Mouse (Mus musculus): ENCODE results near the gene Gm26558. TPM values are rescaled to one million over a fixed set of nuclear protein-coding genes. Genes with fewer than 3 reads are reported as not detected.

Gm26558 gene
- polyA plus RNA-seq, 1 experiment, result 0.30 TPM

DNA sequence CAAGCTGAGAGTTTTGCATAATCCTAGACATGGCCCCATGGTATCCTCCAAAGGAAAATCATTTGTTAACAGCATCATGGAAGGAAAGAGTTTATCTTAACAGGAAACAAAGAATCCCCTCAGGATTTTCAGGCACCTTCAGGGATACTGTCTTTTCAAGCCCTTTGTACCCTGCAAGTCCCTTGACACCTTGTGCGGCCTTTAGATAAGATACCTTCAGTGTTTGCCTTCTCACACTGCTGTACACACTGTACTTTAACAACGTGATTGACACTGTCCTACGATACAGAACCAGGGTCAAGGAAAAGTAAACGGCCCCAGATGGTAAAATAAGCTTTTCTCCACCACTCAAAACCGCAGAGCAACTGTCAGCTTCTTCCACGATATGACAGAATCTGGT is 10.1 kb downstream of the Gm26558 start:
- WGBS, result 36% methylated on average over 6 of the region's 6 CpGs
- no peak for DNase-seq (ENCODE audit: low read depth, low spot score)

DNA sequence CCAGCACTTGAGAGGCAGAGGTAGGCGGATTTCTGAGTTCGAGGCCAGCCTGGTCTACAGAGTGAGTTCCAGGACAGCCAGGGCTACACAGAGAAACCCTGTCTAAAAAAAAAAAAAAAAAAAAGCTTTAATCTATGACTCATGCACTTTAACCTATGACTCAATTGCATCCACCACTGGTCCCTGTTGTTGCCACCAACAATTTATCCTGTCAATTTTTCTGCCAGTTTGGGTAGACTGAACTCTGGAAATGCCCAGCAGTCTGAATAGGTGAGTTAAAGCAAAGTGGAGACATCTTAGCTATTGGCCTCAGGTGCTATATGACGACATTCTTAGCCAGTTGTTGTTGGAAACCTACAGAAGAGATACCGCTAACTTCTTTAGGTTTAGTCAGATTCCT is 12.4 kb downstream of the Gm26558 start:
- DNase-seq (ENCODE audit: low read depth, low spot score), result no peak
- WGBS, result 86% methylated on average over 4 of the region's 4 CpGs

DNA sequence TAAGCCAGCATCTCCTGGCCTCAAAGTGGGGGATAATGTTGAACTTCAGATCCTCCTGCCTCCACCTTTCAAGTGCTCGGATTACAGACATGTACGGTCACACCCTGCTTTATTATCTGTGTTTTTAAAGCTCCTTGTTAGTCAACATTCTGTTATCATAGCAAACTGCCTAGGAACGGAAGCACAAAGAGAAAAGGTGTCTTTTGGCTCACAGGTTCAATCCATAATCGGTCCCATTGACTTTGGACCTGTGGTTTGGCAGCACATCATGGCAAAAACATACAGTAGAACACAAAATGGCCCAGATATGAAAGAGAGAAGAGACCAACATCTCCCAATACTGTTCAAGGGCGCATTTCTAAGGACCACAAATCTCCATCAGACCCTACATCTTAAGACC is 13.6 kb downstream of the Gm26558 start:
- DNase-seq (ENCODE audit: low read depth, low spot score), result no peak
- WGBS, result 61% methylated on average over 5 of the region's 5 CpGs

DNA sequence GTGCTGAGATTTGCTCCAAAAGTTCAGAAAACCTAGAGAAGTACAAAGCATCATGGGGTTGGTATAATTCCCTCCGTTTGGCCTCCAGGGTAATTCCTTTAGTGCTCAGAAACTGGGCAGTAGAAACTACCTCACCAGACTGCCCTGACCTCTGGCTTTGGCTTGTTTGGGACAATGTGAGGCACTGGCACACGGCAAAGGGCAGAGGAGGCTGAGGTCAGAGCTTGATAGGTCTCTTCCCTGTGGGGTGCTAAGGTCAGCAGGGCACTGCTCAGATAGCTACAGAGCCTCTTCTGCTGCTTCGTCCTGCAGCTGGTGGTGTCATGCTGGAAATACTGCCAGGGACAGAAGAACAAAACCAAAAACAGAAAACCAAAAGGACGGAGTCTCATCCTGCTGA is 14.2 kb downstream of the Gm26558 start:
- 45% methylated on average over 4 of the region's 4 CpGs for WGBS

DNA sequence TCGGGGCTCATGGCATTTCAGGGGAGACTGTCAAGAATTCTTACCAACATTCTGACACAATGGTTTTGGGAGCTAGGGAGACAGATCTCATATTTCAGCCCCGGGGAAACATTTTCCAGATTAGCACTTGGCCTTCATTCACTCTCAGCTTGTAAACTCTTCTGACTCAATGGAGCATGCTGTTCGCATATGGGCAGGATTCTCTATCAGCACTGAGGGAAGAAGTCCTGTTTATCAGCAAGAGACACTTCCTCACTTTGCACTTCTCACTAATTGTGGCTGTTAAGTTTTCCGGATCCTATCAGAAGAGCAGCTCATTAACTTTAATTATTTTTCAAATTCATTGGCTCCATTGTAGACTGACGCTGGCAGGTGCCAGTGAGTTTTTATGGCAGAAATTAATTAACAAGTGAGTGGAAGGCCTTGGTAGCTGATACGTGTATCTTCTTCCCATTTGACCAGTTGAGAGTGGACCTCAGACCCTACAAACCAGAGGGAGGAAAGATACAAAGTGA is 16.6 kb downstream of the Gm26558 start:
- no peak for DNase-seq (ENCODE audit: low read depth, low spot score)
- 82% methylated on average over 6 of the region's 6 CpGs for WGBS

More for the DNA sequence above, 14.2 kb downstream of the Gm26558 start:
- DNase-seq (ENCODE audit: low read depth, low spot score), result no peak

DNA sequence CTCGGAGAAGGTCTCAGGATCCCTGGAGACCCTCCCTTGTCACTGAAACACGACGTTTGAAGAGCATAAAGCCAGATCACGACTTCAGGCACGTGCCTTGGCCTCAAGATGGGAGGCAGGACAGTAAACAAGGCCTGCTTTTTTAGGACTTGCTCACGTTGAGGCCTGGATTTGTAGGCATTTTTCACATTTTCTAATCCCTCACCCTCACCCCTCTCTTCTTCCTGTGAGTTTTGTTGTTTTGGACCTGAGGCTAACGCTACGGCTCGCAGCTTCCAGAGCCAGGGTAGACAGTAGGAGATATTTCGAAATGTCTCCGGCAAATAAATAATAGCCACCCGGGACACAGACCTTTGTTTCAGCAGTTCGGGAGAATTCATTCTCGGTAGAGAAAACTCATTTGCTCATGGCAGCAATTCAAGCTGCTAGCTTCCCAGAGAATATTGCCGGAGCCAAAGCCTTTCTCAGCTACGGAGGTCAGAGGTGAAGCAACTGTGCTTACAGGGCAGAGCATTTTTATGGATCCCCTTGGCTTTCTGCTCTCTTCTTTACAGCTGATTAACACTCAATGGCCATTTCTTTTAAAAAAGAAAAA is 18.8 kb downstream of the Gm26558 start:
- WGBS, result 40% methylated on average over 16 of the region's 16 CpGs
- DNase-seq (ENCODE audit: low read depth, low spot score), result no peak

DNA sequence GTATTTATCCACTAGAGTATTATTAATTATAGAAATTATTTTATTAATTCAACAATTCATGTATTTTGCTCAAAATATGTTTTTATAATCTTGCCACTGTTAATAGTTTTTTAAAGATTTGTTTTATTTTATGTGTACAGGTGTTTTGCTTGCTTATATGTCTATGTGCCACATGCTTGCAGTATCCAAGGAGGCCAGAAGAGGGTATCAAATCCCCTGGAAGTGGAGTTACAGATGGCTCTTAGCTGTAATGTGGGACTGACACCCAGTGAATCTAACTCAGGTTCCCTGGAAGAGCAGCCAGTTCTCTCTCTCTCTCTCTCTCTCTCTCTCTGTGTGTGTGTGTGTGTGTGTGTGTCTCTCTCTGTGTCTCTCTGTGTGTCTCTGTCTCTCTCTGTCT is 20.9 kb downstream of the Gm26558 start:
- DNase-seq (ENCODE audit: low read depth, low spot score), result no peak

DNA sequence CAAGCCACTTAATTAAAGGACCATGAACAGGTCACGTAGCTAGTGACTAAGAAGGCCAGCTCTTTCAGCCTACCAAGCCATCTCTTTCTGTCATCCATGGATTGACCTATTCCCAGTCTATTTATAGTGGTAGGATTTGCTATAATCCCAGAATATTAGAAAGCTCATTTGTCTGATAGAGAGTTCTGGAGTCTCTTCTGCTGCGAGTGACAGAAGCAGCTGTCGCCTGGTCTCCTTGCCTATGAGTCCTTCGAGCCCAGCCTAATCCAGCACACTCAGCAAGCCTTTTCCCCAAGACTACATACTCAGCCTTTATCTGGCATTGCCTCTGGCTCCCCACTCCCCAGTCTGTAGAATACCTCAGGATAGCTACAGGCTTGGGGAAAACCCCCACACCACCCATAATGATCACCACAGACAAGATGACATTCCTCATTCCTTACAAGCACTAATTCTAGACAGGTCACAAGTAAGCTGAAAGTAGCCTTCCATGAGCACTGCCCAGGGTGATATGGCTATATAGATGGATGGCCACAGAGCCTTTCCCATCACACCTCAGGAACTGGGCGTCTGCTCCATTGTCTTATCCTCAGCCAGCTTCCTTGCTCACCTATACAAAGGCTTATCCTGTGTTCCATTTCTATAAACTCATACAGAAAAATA is 27.7 kb downstream of the Gm26558 start:
- WGBS, result 88% methylated on average over 5 of the region's 5 CpGs
- no peak for DNase-seq (ENCODE audit: low read depth, low spot score)

DNA sequence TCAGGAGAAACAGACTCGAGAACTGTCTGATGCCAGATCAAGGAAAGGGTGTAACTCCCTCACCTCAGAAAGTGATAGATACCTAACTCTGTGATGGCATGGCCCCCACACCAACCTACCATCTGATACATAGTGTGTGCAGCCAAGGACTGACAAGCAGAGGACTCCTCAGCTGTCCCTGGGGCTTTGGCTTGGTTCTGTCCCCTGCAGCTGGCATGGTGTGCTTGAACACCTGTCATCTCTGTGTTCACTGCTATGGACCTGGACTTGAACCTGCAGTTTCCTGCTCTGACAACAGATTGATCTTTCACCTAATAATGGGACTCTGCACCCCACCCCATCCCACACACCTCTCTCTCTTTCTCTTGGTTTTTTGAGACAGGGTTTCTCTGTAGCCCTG is 29.5 kb downstream of the Gm26558 start:
- 87% methylated on average over 1 of the region's 1 CpGs for WGBS
- no peak for DNase-seq (ENCODE audit: low read depth, low spot score)

DNA sequence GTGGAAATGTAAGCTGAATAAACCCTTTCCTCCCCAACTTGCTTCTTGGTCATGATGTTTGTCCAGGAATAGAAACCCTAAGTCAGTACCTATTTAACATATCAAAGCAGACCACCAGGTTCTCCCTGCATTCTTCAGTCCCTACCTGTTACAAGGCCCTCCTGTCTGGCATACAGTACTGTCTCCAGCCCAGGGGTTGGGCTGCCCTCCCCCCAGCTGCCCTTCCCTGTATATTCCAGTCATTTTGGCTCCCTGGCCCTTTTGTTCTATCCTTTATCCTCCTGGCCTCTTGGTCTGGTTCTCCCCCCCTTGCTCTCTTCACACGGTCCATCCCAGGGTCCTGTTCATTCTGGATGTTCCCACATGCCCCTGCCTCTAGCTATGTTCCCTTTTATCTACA is 30.6 kb downstream of the Gm26558 start:
- 88% methylated on average over 1 of the region's 1 CpGs for WGBS
- no peak for DNase-seq (ENCODE audit: low read depth, low spot score)

DNA sequence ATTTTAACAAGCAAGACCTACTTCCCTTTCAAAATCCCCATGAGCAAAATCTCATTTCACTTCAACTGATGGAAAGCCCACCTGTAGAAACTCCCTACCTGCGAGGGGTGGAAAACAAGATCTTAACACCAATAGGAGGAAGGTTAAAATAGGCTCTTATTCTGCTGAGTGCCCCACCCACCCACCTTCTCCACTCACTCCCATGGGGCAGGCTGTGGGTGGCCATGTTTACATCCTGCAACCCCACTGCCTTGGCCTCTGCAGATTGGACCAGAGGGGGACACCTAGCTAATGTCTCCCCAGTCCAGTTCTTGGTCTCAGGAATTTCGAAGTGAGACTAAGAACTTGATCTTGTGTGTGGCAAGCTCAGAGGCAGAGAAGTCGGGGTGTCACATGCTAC is 32.0 kb downstream of the Gm26558 start:
- 62% methylated on average over 3 of the region's 3 CpGs for WGBS
- no peak for DNase-seq (ENCODE audit: low read depth, low spot score)

DNA sequence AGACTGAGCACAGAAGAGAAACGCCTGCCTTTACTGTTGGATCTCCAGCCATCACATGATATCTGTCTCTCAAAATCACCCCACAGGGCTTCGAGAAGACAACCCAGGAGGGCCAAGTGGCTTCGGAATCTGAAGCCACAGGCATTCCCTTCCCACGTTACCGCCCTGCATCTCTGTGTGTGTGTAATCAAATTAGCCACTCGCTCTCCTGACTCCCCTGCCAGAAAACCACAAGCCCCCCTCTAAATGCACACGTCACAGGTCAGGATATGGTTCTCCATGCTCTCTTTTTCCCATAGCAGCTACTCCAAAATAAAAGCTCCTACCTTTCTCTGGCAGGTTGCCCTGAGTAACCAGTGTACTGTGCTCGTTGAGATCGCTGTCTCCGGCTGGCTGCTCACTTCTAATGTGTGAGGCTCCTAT is 32.6 kb downstream of the Gm26558 start:
- no peak for DNase-seq (ENCODE audit: low read depth, low spot score)
- 11% methylated on average over 10 of the region's 10 CpGs for WGBS

DNA sequence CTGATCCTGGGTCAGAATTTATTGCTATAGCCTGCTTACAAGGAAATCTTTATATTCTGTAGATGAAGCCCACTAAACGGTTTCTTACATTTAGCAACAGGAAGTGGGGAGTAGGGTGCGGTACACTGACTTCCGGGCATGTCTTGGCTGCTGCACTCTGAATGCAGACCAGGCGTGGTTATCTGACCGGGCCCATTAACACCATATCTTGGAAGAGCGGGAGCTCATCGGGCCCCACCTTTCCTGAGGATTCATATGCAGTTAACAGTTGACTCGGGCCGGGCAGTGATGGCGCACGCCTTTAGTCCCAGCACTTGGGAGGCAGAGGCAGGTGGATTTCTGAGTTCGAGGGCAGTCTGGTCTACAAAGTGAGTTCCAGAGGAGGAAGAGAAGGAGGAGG is 33.5 kb downstream of the Gm26558 start:
- 83% methylated on average over 12 of the region's 12 CpGs for WGBS
- DNase-seq (ENCODE audit: low read depth, low spot score), result no peak

DNA sequence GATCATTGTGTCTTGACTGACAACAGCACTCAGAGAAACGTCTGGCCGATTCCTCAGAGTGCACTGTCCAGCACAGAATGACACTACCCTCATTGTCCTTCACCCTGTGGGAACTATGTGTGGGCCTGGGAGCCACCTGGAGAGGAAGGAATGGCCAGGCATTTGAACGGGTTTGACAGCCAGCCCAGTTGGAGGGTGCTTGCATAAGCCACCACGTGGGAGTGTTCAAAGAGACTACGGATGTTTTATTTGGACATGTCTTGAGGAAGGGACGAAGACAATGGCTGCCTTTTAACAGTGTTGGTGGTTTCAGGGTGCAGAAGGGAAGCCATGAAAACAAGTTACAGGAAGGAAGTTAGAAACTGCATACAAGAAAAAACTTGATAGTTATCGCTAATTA is 36.1 kb downstream of the Gm26558 start:
- DNase-seq (ENCODE audit: low read depth, low spot score), result no peak
- 52% methylated on average over 7 of the region's 7 CpGs for WGBS

DNA sequence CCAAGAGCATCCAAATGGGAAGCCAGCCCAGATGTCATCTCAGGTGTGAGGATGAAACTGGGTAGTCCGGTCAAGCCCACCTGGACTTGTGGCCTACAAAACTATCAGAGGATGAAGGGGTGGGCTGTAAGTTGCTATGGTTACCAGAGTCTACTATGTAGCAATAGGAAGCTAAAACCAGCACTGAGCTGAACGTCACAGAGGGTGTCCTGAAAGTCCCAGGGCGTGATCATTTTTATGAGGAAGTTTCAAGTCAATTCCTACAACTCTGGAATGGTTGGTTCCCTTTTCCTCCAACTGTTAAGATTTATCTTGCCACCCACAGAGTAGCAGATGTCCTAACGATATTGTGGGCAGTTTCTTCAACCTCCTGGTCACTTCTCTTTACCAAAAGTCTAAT is 39.7 kb downstream of the Gm26558 start:
- DNase-seq (ENCODE audit: low read depth, low spot score), result no peak
- WGBS, result 37% methylated on average over 4 of the region's 4 CpGs

DNA sequence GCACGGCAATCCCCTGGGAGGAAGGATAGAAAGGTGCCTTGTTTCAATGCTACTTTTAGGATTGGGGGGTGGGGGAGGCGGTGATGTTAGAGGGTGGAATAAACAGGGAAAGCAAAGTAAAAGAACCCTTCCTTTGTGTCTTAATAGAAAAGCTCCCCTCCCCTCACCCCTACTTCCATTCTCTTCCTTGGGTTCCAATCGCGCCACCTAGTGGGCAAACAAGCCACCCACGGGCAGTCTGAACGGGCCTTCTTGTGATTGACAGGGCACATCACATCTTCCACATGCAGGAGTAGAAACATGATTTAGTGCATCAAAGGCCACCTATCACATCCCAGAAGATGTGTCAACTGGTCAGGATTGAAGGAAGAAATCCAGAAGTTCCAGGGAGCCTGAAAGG is 41.7 kb downstream of the Gm26558 start:
- DNase-seq (ENCODE audit: low read depth, low spot score), result no peak
- 31% methylated on average over 6 of the region's 6 CpGs for WGBS

DNA sequence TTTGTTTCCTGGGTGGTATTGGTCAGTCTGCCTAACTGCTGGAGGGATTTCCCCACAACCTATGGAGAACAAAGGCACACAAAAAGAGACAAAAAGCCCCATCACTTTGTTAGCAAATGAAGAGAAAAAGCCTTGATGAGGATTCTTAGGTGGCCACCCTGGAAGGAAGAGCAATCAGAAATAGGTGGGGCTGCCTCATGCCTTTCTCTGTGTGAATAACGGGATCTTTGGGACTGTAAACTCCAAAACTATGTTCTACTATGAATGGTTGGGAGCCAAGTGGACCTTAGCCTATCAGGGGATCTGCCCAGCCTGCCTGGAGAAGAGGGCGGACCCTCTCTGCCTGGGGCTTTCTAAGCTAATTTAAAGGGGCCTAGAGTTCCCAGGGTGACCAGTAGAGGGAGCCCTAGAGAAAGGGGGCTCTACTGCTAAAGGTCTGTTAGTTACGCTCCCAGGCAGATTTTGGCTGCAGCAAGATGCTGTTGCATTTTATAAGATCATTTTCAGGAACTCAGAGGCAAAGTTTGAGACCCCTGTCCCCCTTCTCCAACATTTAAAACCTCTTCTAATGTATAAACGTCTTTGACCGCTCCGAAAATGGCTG is 42.6 kb downstream of the Gm26558 start:
- WGBS, result 78% methylated on average over 6 of the region's 6 CpGs
- no peak for DNase-seq (ENCODE audit: low read depth, low spot score)

DNA sequence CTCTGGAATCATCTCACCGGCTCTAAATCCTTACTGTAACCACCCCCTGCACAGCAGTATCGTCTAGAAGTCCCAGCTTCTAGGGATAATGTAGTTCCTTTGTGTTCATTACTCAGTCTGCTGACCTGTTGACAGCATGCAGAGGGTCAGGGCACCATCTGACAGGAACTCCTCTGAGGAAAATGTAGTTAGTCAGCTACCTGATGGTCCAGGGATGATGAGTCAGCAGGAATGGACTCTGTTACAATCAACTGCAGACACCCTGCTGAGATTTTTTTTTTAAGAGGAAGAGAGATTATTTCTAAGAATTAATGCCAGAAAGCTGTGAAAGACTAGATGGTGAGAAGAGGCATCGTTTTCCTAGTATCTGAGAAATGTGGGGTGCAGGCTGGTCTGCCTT is 45.3 kb downstream of the Gm26558 start:
- WGBS, result 49% methylated on average over 3 of the region's 3 CpGs
- DNase-seq (ENCODE audit: low read depth, low spot score), result no peak

DNA sequence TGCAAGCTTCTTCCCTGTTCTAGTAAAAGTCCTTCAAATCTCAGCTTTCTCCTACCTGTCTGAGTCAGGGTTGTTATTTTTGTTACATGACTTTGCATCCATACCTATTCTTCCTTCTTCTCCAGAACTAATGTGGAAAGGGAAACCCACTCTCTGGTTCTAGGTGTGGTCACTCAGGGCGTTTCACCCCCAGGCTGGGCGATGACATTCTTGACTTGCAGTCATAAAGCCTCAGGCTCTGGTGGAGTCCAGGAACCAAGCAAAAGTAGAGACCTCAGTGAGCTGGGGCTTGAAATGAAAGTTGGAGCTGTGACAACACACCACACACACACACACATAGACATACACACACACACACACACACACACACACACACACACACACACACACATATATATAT is 45.8 kb downstream of the Gm26558 start:
- no peak for DNase-seq (ENCODE audit: low read depth, low spot score)
- 28% methylated on average over 2 of the region's 2 CpGs for WGBS

DNA sequence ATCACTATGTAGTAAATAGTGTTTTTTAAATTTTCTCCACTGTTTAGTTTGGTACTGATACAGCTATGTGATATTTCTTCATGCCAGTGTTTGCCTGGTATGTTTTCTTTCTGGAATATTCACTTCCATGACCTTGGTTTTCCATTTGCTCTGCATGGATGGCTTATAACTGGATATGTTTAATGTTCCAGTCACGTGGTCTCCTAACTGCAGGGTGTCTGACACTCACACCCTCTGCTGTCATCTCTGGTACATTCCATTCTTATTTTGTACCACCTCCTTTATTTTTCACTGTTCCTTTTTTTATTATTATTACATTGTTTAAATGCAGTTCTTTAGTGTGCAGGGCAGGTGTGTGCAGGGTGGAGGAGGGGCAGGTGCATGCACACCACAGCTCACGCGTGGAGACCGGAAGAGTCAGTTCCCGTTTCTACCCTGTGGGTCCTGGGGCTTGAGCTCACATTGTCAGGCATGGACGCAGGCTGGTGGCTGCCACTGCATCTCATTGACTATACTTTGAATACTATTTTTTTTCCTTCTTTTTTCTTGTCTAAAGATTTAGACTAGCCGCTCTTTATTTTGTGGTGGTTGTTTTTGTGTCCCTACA is 47.1 kb downstream of the Gm26558 start:
- WGBS, result 69% methylated on average over 7 of the region's 7 CpGs
- DNase-seq (ENCODE audit: low read depth, low spot score), result no peak

Data from large intestine, adult 2 months (tissue).